Mouse (Mus musculus) thymus, postnatal 36 days (tissue): ENCODE results near the gene Gm21764.
"Not testable (repeated sequence)": the region's sequence is repeated elsewhere in the genome, so short reads cannot be mapped to it uniquely, and the experiment has no call there.

Experiments
- DNase-seq, 2 experiments: peaks; one replicate each; pipeline ENCODE4 v3.0.0; 2022; ENCODE audit warnings: mixed read lengths in 2 of 2

Gm21764 gene

DNA sequence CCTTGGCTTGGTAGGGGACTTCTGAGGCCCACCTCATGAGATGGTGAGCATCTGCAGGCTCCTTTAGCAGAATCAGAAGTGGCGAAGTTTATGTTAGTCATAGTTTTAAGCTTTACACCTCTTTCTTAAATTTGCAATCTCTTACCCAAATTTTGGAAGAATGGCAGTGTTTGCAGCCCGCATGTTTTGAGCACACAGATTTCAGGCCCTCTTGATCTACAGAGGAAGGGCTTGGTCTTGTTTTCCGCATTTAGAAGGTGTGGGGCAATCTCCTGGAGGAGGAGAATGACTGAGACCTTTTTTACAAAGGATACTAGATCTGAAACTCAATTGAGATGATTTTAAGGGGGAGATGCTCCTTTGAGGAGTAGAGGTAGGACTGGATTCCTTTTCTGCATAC is at the start of gene Gm21764:
TSS of gene Gm21764 (minus strand) at position 101 of the 400 bp plus-strand sequence.
- not testable (repeated sequence) for DNase-seq

- not testable (repeated sequence) for DNase-seq
Measured at GRCm38 (mm10) chrY:18088816-18089215, 27.2 kb upstream of the Gm21764 start, which contains the start of gene Ssty1. Gene Ssty1 (plus strand): TSS chrY:18089116.
